Mouse (Mus musculus): ENCODE data around the gene Arl4d.

DNA sequence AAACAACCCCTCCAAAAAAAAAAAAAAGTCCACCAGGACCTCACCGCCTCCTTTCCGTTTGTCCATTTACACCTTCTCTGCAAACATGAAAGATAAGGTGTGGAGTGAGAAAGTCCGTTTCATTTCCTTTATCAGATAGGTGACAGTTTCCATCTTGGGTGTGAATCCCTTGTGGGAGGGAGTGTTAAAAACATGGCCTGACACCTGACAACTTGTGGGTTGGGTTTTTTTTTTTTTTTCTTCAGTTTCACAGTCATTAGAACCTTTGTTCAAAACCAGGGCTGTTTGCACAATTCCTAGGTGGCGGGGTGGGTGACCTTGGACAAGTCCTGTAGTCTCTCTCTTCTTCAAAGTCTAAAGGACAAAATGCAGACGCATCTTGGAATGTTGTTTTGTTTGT lies 3.6 kb upstream of the Arl4d start:
- no peak for TF ChIP-seq CTCF (IDR thresholded peaks at IDR 0.05; ENCODE audit: low read depth)
- TF ChIP-seq EP300 (IDR thresholded peaks at IDR 0.05; ENCODE audit: low read depth), result no peak
